Mouse (Mus musculus) neural tube, embryonic 13.5 days (tissue): Measurements from ENCODE around the gene Armc5. TPM values are rescaled to one million over a fixed set of nuclear protein-coding genes. Genes with fewer than 3 reads are reported as not detected.
A peak's percentile ranks its signal among the peaks of the same experiment; 100 is the strongest.

Source experiments
- ATAC-seq: fragments of 200-750 bp; cut with Nextera tagmentation; 2 replicates; pipeline ENCODE4 v1.8.0; 2017; ENCODE audit warnings: low read depth, mild to moderate bottlenecking, moderate TSS enrichment, moderate library complexity
- H3K27ac ChIP-seq: fragments of 300-500 bp; sonication (generic); replicated peaks from 2 replicates; pipeline ENCODE4 v1.5.1; 2015; ENCODE audit warnings: moderate library complexity, mild to moderate bottlenecking, inconsistent platforms
- H3K27me3 ChIP-seq: fragments of 300-500 bp; sonication (generic); 2 replicates; pipeline ENCODE4 v1.6.1; 2015; ENCODE audit warnings: mild to moderate bottlenecking, inconsistent platforms
- H3K36me3 ChIP-seq: fragments of 300-500 bp; sonication (generic); 2 replicates; pipeline ENCODE4 v1.6.1; 2015; ENCODE audit warnings: mild to moderate bottlenecking, inconsistent platforms
- H3K4me1 ChIP-seq: fragments of 300-500 bp; sonication (generic); replicated peaks from 2 replicates; pipeline ENCODE4 v1.6.1; 2015; ENCODE audit warnings: inconsistent platforms
- H3K4me2 ChIP-seq: fragments of 300-500 bp; sonication (generic); 2 replicates; pipeline ENCODE4 v1.6.1; 2015; ENCODE audit warnings: inconsistent platforms, mild to moderate bottlenecking, moderate library complexity
- H3K4me3 ChIP-seq: fragments of 300-500 bp; sonication (generic); 2 replicates; pipeline ENCODE4 v1.5.1; 2015; ENCODE audit warnings: mild to moderate bottlenecking, inconsistent platforms
- H3K9ac ChIP-seq: fragments of 300-500 bp; sonication (generic); 2 replicates; pipeline ENCODE4 v1.6.1; 2015; ENCODE audit warnings: moderate library complexity, mild to moderate bottlenecking, inconsistent platforms
- H3K9me3 ChIP-seq: fragments of 300-500 bp; sonication (generic); 2 replicates; pipeline ENCODE4 v1.6.1; 2016; ENCODE audit warnings: inconsistent platforms
- WGBS: fragments of 180-500 bp; shearing (Covaris S2); methylation state at CpG from one replicate; pipeline ENCODE4 v1.1.7; 2015; 5-methylcytosine and 5-hydroxymethylcytosine counted together
- polyA plus RNA-seq: library from polyadenylated mRNA; unstranded; fragments of >200 nt; fragmentation: Nextera tagmentation; extraction: Ambion mirVana; gene quantifications from 2 replicates; pipeline ENCODE4 v1.2.1, GENCODE M21; 2015

Gene Armc5
- polyA plus RNA-seq, 1 experiment from 2014 or later = 14.6 TPM

DNA sequence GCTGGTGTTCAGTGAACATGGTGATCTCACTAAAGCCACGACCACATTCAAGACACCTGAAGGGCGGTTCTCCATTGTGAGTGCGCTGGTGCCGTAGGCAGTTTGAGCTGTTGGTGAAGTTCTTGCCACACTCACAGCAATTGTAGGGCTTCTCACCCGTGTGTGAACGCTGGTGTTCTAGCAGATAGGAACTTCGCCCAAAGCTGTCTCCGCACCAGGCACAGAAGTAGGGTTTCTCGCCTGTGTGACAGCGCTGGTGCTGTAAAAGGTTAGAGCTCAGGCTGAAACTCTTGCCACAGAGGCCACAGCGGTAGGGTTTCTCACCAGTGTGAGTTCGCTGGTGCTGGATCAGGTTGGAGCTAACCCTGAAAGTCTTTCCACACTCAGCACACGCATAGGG, 716 bp upstream of the Armc5 start:
- ATAC-seq = no peak
- WGBS = 96% methylated on average over 13 of the region's 13 CpGs
- Histone ChIP-seq H3K36me3 (peaks cover 25% of the 10 kb centered on the region), H3K27me3 (no peaks in the 10 kb centered on the region), H3K4me3 (peak overlapping the region; percentile 71; the same call in 1 of the 2 replicates), H3K9ac (peak overlapping the region; percentile 81), H3K4me1 (peaks cover 46% of the 10 kb centered on the region), H3K9me3 (no peaks in the 10 kb centered on the region), H3K27ac (no peak overlapping the region), H3K4me2 (peak overlapping the region; percentile 95)

DNA sequence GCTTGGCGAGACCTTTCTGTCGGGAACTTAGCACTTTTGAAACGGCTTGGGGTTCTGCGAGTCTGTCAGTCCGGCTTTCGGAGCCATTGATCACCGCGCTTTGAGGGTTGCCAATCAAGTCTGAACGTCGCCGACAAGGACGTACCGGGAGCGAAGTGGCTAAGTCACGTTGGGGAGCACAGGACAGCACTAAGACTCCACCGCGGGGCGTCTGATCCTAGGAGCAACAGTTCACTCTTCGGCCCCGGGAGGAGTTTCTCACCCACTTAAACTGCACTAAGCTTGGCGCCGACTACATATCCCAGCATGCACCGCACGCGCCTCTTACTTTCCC, 418 bp downstream of the Armc5 start:
- ATAC-seq = no peak
- Histone ChIP-seq H3K4me1 (peaks cover 41% of the 10 kb centered on the region), H3K9ac (peak overlapping the region; percentile 81), H3K27me3 (no peaks in the 10 kb centered on the region), H3K9me3 (no peaks in the 10 kb centered on the region), H3K4me2 (peak overlapping the region; percentile 95), H3K36me3 (peaks cover 35% of the 10 kb centered on the region), H3K27ac (peak overlapping the region; percentile 98), H3K4me3 (peak overlapping the region; percentile 71)
- under 1% methylated on average over 25 of the region's 25 CpGs for WGBS

DNA sequence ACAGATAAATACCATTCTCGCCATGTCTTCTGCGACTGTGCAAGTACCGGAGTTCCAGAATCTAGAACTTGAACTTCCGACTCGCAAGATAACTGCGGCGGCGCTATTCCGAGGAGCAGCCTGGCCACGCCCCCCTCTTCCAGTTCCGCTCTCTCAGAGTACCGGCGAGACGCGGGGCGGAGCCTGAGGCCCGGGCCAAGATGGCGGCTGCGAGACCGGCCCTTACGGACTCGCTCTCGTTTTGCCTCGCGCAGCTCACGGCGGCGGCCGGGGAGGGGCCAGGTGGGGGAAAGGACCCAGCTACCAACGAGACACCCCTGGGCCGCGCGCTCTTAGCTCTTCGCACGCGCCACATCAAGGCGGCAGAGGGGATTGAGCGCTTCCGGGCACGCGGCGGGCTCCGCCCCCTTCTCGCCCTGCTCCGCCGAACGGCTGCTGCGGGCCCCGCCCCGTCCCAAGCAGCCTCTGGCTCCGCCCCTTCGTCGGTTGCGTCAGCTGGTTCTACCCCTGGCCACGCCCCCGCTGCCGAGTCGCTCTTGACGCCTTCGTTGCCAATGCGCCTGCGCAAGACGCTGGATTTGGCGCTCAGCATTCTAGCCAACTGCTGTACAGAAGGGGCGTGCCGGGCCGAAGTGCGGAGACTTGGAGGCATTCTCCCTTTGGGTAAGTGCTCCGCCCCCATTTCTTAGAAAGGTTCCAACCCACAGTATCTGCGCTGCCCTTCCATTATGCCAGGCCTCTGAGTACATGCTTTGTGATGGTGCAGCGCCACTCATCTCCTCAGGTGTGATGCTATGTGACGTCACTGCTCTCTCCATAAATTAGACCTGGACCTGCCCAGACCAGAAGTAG, 1.0 kb downstream of the Armc5 start, which contains the start of gene 9130023H24Rik:
Gene 9130023H24Rik, minus strand, starts transcription at position 105 of the 852 bp plus-strand sequence.
- H3K4me1 ChIP-seq = peaks cover 36% of the 10 kb centered on the region
- peak within 1 kb of the TSS; percentile 98 for H3K27ac ChIP-seq
- peak within 1 kb of the TSS; percentile 95 for H3K4me2 ChIP-seq
- peaks cover 41% of the 10 kb centered on the region for H3K36me3 ChIP-seq
- ATAC-seq = peak; percentile 95
- H3K9ac ChIP-seq = peak within 1 kb of the TSS; percentile 81
- under 1% methylated on average over 72 of the region's 72 CpGs for WGBS
- H3K4me3 ChIP-seq = peak within 1 kb of the TSS; percentile 71
- H3K9me3 ChIP-seq = no peaks in the 10 kb centered on the region
- H3K27me3 ChIP-seq = no peaks in the 10 kb centered on the region

DNA sequence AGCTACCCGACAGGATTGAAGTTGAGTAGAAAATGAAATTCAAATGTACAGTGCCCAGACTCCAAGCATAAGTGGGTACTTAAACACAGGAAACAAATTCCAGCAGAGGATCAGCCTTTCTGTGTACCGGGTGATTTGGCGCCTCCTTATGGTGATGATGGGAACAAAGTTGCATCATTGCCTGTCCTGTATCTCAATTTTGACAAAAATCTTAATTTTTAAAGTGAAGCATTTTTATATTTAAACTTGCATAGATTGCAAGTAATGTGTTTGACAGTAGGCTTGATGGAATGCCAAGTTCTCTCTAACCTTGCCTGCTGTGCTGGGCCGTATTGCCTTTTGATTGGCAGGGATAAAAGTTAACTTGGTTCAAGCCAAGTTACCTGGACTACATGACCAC, 1.8 kb downstream of the Armc5 start:
- Histone ChIP-seq H3K9ac (no peak overlapping the region), H3K4me1 (peaks cover 36% of the 10 kb centered on the region), H3K4me2 (peak overlapping the region; percentile 57), H3K36me3 (peaks cover 45% of the 10 kb centered on the region), H3K27ac (peak overlapping the region; percentile 98; the same call in 1 of the 2 replicates), H3K9me3 (no peaks in the 10 kb centered on the region), H3K27me3 (no peaks in the 10 kb centered on the region), H3K4me3 (peak overlapping the region; percentile 71)
- WGBS = 27% methylated on average over 4 of the region's 4 CpGs
- no peak for ATAC-seq

- 93% methylated on average over 27 of the region's 27 CpGs for WGBS
- Histone ChIP-seq H3K9me3 (no peaks in the 10 kb centered on the region), H3K27ac (no peak overlapping the region), H3K4me1 (peaks cover 36% of the 10 kb centered on the region), H3K9ac (no peak overlapping the region), H3K4me3 (no peak overlapping the region), H3K36me3 (peaks cover 58% of the 10 kb centered on the region), H3K27me3 (no peaks in the 10 kb centered on the region), H3K4me2 (no peak overlapping the region)
- ATAC-seq = no peak
Observed at GRCm38 (mm10) chr7:128240131-128240784, 3.1 kb downstream of the Armc5 start.

DNA sequence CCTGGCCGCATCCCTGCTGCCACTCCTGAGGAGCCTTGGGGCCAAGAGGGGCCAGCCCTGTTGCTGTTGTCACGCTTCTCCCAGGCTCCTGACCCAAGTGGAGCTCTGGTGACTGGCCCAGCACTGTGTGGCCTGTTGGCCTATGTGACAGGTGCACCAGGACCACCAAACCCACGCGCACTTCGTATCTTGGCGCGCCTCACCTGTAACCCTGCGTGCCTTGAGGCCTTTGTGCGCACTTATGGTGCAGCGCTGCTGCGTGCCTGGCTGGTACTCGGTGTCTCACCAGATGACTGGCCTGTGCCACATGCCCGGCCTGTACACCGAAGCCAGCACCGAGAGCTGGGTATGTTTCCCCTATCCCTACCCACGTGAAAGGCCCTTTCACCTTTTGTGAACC, 5.2 kb downstream of the Armc5 start:
- H3K4me1 ChIP-seq = peaks cover 45% of the 10 kb centered on the region
- H3K36me3 ChIP-seq = peaks cover 48% of the 10 kb centered on the region
- ATAC-seq = no peak
- H3K4me2 ChIP-seq = no peak overlapping the region
- 0 out of 2 replicates have a peak overlapping the region, but pooled peaks have one; percentile 1 for H3K9ac ChIP-seq
- H3K9me3 ChIP-seq = no peaks in the 10 kb centered on the region
- no peak overlapping the region for H3K27ac ChIP-seq
- no peaks in the 10 kb centered on the region for H3K27me3 ChIP-seq
- H3K4me3 ChIP-seq = no peak overlapping the region
- 93% methylated on average over 16 of the region's 16 CpGs for WGBS

- no peak overlapping the region for H3K4me2 ChIP-seq
- H3K36me3 ChIP-seq = peaks cover 48% of the 10 kb centered on the region
- H3K4me3 ChIP-seq = no peak overlapping the region
- peaks cover 41% of the 10 kb centered on the region for H3K4me1 ChIP-seq
- no peak overlapping the region for H3K27ac ChIP-seq
- no peaks in the 10 kb centered on the region for H3K9me3 ChIP-seq
- H3K27me3 ChIP-seq = no peaks in the 10 kb centered on the region
- H3K9ac ChIP-seq = 0 out of 2 replicates have a peak overlapping the region, but pooled peaks have one; percentile 31
- WGBS = 52% methylated on average over 10 of the region's 10 CpGs
- ATAC-seq = no peak
Observed at GRCm38 (mm10) chr7:128243921-128244320, 6.8 kb downstream of the Armc5 start.

- WGBS = 85% methylated on average over 18 of the region's 18 CpGs
- H3K27me3 ChIP-seq = no peaks in the 10 kb centered on the region
Observed at GRCm38 (mm10) chr7:128244410-128245025, 7.4 kb downstream of the Armc5 start.

DNA sequence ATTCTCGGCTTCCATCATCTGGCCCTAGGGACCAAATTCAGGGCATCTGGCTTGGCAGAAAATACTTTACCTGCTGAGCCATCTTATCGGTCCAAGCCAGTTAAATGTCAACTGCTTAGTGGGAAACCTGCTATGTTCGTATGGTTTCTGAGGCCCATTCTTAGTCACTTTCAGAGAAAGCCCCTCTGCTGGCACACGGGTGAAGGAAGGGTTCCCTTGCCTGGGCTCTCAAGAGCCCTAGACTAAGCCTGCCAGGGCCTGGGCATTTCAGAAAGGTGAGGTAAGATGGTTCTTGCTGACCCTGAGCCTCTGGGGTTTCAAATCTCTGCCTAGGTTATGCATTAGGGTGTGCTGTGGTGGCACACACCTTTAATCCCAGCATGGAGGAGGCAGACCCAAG, 8.4 kb downstream of the Armc5 start:
- Histone ChIP-seq H3K9ac (peak overlapping the region; percentile 41; the same call in 1 of the 2 replicates), H3K4me1 (peaks cover 26% of the 10 kb centered on the region), H3K9me3 (no peaks in the 10 kb centered on the region), H3K27ac (no peak overlapping the region), H3K36me3 (peaks cover 41% of the 10 kb centered on the region), H3K4me3 (no peak overlapping the region), H3K27me3 (no peaks in the 10 kb centered on the region), H3K4me2 (no peak overlapping the region)
- 91% methylated on average over 4 of the region's 4 CpGs for WGBS
- no peak for ATAC-seq

More at GRCm38 (mm10) chr7:128244410-128245025, 7.4 kb downstream of the Armc5 start:
- Histone ChIP-seq H3K4me3 (no peak overlapping the region), H3K9me3 (no peaks in the 10 kb centered on the region), H3K36me3 (peaks cover 48% of the 10 kb centered on the region), H3K27ac (no peak overlapping the region), H3K4me2 (no peak overlapping the region), H3K4me1 (peaks cover 35% of the 10 kb centered on the region), H3K9ac (0 out of 2 replicates have a peak overlapping the region, but pooled peaks have one; percentile 31)
- ATAC-seq = no peak

- WGBS = 2% methylated on average over 28 of the region's 30 CpGs
Observed at GRCm38 (mm10) chr7:128246496-128247391, 9.6 kb downstream of the Armc5 start, which contains the start of gene Tgfb1i1. Gene Tgfb1i1 (plus strand): TSS chr7:128246812.

GRCm38 (mm10) chr7:128247443-128247842, 10.3 kb downstream of the Armc5 start:
- Histone ChIP-seq H3K27ac (peak overlapping the region; percentile 83), H3K36me3 (peaks cover 24% of the 10 kb centered on the region), H3K4me2 (peak overlapping the region; percentile 68), H3K4me3 (peak overlapping the region; percentile 46), H3K27me3 (0 out of 2 replicates have a peak, but pooled peaks cover 5% of the 10 kb centered on the region), H3K4me1 (peaks cover 25% of the 10 kb centered on the region), H3K9ac (peak overlapping the region; percentile 77), H3K9me3 (no peaks in the 10 kb centered on the region)
- peak; percentile 80 for ATAC-seq
- WGBS = 2% methylated on average over 13 of the region's 13 CpGs

More at GRCm38 (mm10) chr7:128246496-128247391, 9.6 kb downstream of the Armc5 start, which contains the start of gene Tgfb1i1:
- H3K36me3 ChIP-seq = peaks cover 30% of the 10 kb centered on the region
- peak within 1 kb of the TSS; percentile 83 for H3K27ac ChIP-seq
- no peaks in the 10 kb centered on the region for H3K27me3 ChIP-seq
- peak within 1 kb of the TSS; percentile 77 for H3K9ac ChIP-seq
- H3K9me3 ChIP-seq = no peaks in the 10 kb centered on the region
- peaks cover 18% of the 10 kb centered on the region for H3K4me1 ChIP-seq
- peak; percentile 62 for ATAC-seq
- peak within 1 kb of the TSS; percentile 46 for H3K4me3 ChIP-seq
- peak within 1 kb of the TSS; percentile 68 for H3K4me2 ChIP-seq
